Mouse (Mus musculus) Patski (cell line): ENCODE data around the gene Ago1. TPM values are rescaled to one million over a fixed set of nuclear protein-coding genes. Genes with fewer than 3 reads are reported as not detected.

Experiments used
- ATAC-seq: fragments of 100-300 bp; one replicate; pipeline ENCODE4 v1.8.0; 2021
- CTCF ChIA-PET: fragments of 350-600 bp; sonication (Branson Sonifier 250); formaldehyde crosslinking; loops from one replicate; lab custom pipeline; 2022; ENCODE audit warnings: inconsistent platforms; lab: Charles Lee
- POLR2A ChIA-PET: fragments of 350-600 bp; sonication (Branson Sonifier 250); formaldehyde crosslinking; loops from one replicate; lab custom pipeline; 2022; ENCODE audit warnings: antibody characterized with exemption, inconsistent platforms; lab: Charles Lee
- DNase-seq: peaks from one replicate; pipeline ENCODE4 v3.0.0-alpha.2; 2011; ENCODE audit warnings: low read depth, low spot score
- H3K27me3 ChIP-seq: fragments of 371-371 bp; one replicate; pipeline ENCODE4 v1.5.1; 2021
- CTCF ChIP-seq: fragments of 100-300 bp; IDR thresholded peaks from one replicate; pipeline ENCODE4 v1.5.1; 2021
- in situ Hi-C: fragments of 300-500 bp; cut with MboI; formaldehyde crosslinking; loops from 3 replicates; pipeline ENCODE4 v1.11.1; 2018; ENCODE audit warnings: low pct_unique_long_range_greater_than_20kb, mixed read lengths
- polyA plus RNA-seq: library from polyadenylated mRNA; unstranded; gene quantifications from one replicate; pipeline ENCODE4 v1.2.3, GENCODE M21; 2021

Ago1 gene
- polyA plus RNA-seq, 1 experiment from 2014 or later, result 23.5 TPM

DNA sequence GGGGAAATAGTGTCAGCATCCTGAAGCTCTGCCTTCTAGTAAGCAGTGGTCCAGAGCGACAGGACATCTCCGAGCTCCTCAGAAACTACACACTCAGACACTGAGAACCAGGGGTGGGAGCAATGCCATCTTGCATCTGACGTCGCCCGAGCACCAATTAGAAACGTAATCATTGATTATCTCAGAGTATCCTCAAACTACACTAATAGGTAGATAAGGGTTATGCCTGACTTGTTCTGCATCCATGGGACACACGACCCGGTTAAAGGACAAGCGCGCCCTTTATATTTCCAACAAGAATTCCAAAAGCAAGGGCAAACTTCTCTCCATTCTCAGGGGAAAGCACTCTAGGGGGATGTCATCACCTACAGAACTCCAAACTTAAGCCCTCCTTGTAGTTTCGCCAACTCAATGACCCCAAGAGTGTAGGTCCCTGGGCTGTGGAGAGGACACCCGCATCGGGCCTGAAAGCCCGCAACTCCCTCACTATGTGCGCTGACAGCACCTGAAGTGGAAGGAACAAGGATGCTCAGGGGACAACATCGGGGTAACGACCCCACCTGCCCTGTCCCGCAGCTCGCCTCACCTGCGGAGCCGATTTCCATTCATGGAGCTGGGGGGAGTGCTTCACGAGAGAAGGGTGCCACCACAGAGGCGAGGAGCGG is 39.6 kb downstream of the Ago1 start:
- TF ChIP-seq CTCF, result no peak
- CTCF ChIA-PET, result interaction anchor here (1.4 to 2.8 kb wide), 2 partner anchors 10 to 11 kb away, joined by 3 to 8 read pairs; no protein-coding TSS in a partner anchor
- POLR2A ChIA-PET, result no interaction called here
- no peaks in the 10 kb centered on the region for H3K27me3 ChIP-seq
- in situ Hi-C loops, result no loop called here
- ATAC-seq (no peak), DNase-seq (no peak)

DNA sequence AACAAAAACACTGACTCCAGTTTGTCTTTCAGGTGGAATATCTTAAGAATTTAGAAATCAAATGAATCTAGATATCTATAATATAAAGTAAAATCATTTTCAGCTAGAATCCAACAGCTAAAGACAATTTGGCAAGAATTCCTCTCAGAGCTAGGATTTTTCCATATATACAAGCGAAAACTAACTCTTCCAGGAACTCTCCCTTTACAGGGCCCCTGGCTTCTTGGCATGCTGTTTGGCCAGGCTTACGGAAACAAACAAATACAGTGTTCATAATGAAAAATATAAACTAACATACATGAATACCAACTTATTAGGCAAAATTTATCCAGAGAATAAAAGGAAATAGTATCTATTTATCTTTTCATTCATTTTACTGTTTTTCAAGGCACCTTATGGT is 44.5 kb downstream of the Ago1 start:
- ChIA-PET CTCF (no interaction called here), POLR2A (interaction anchor here (0.6 kb wide), 1 partner anchor 129 kb away, joined by 6 read pairs; no protein-coding TSS in a partner anchor)
- DNase-seq (no peak), ATAC-seq (no peak)
- in situ Hi-C loops, result no loop called here
- H3K27me3 ChIP-seq, result no peaks in the 10 kb centered on the region
- TF ChIP-seq CTCF, result no peak

GRCm38 (mm10) chr4:126415707-126416106 is 52.7 kb downstream of the Ago1 start:
- ATAC-seq, result peak; percentile 74
- ChIA-PET CTCF (no interaction called here), POLR2A (no interaction called here)
- TF ChIP-seq CTCF, result no peak
- in situ Hi-C loops, result no loop called here
- no peak for DNase-seq
- H3K27me3 ChIP-seq, result no peaks in the 10 kb centered on the region

- ChIA-PET POLR2A (no interaction called here), CTCF (no interaction called here)
- H3K27me3 ChIP-seq, result no peaks in the 10 kb centered on the region
- in situ Hi-C loops, result no loop called here
- TF ChIP-seq CTCF, result no peak
- ATAC-seq, result no peak
- no peak for DNase-seq
These were observed 55.9 kb downstream of the Ago1 start for GRCm38 (mm10) chr4:126412526-126412925.

Other genes starting within 250 kb of the Ago1 start
- 94.1 TPM for gene Map7d1, start 212.2 kb downstream of the Ago1 start, polyA plus RNA-seq
- 71.6 TPM for gene Trappc3, start 206.3 kb downstream of the Ago1 start, polyA plus RNA-seq
- 0.13 TPM for gene Col8a2, start 181.8 kb downstream of the Ago1 start, polyA plus RNA-seq
- 32.5 TPM for gene Adprhl2, start 146.9 kb downstream of the Ago1 start, polyA plus RNA-seq
- gene Tekt2, start 142.9 kb downstream of the Ago1 start, polyA plus RNA-seq, result 0.14 TPM
- gene Ago3, start 39.0 kb downstream of the Ago1 start, polyA plus RNA-seq, result 2.3 TPM
- gene Ago4, start 64.9 kb upstream of the Ago1 start, polyA plus RNA-seq, result 1.6 TPM
- gene Clspn, start 88.4 kb upstream of the Ago1 start, polyA plus RNA-seq, result 9.1 TPM
- gene 5730409E04Rik, start 141.2 kb upstream of the Ago1 start, polyA plus RNA-seq, result 10.7 TPM
- 162 TPM for gene Psmb2, start 209.0 kb upstream of the Ago1 start, polyA plus RNA-seq